Mouse (Mus musculus): ENCODE measurements at regions not wholly inside any gene's neighbourhood (a gene's known extent, or its start where the extent isn't known, plus 50 kb on each side); places are given as distances from the start of the nearest gene placed in this dataset.

DNA sequence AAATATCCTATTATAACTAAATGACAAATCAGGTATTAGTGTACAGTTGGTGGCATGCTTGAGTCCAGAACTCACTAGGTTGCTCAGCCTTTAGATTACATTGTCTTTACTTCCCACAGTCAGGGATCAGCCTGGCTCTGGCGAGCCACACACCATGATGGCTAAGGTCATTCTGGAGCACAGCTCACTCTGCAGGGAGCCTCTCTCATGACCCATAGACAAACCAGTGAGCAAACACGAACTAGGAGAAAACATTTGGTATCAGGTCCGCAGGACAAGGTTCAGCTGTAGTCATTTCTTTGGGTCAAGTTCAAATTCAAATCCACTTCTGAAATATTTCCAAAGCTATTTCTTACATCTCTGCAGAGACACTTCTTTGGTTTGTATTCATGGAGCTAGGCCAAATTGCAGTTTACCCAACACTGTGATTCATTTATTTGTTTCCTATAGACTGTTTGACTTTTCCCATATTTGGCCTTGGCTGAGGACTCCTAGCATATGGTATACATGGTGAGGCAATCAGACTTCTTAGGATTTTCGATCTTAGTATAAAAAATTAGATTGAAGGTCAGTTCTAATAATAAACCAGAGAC, 64.5 kb upstream of the Eed start:
- TF ChIP-seq POLR2A (IDR thresholded peaks at IDR 0.05; ENCODE audit: insufficient read depth, low read depth, low read length) = no peak
- no peak for TF ChIP-seq CTCF (IDR thresholded peaks at IDR 0.05)
- no peak for TF ChIP-seq EP300 (IDR thresholded peaks at IDR 0.05; ENCODE audit: insufficient read depth, low read depth, low read length)
